Comparison of ENCODE assay signal across 9 mouse cellular contexts in the genomic region with DNA sequence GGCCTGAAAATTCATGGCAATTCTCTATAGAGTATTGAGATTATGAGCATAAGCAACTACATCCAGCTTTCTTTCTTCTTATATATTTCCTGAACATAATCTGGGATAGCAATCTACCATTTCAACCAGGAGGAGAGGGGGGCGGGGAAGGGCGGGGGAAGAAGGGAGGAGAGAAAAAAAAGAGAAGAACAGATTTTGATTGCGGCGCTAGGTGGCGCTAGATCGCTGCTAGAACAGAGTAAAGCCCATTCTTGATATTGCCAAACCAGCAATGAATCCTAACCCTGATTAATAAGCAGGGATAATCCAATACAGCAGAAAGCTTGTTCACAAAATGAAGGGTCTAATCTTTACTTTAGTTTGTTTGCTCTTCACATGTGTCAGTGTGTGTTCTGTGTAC. TPM values are rescaled to one million over a fixed set of nuclear protein-coding genes. Genes with fewer than 3 reads are reported as not detected.
DNase-seq lines count a peak whose midpoint lies in the region; ATAC-seq and TF ChIP-seq lines count a peak whose summit lies in the region.
"Had no signal": no experiment of that assay in that cellular context is flagged by ENCODE, and none has a peak within 500 bp of the region (broad histone marks: within the 10 kb centered on the region; RNA-seq: fewer than 3 reads in every experiment).

No protein-coding gene starts in this region.

- DNase-seq in CD4-positive, CD25-positive, alpha-beta regulatory T cell, adult 2 months (ENCODE audit: low read depth, low spot score) = peak; percentile 63
- DNase-seq in urinary bladder, postnatal 25 days (ENCODE audit: low spot score) = peak; percentile 36
- no peak for DNase-seq in urinary bladder, adult 18-20 months (ENCODE audit: low spot score in 2 of 2)
- DNase-seq in fibroblast of lung, adult 2 months (ENCODE audit: low read depth) = peak; percentile 43
- peak; percentile 87 for DNase-seq in right cerebral cortex, postnatal 4 days

- no peaks in the 10 kb centered on the region for H3K36me3 ChIP-seq in intestine, postnatal 0 days (ENCODE audit: control insufficient read depth, insufficient read depth)

- no peak overlapping the region for H3K9ac ChIP-seq in intestine, postnatal 0 days (ENCODE audit: low read depth, low read length)

- H3K4me3 ChIP-seq in intestine, postnatal 0 days (ENCODE audit: low read depth, low read length) = no peak overlapping the region

- H3K4me1 ChIP-seq in intestine, postnatal 0 days (replicated peaks; ENCODE audit: control insufficient read depth, insufficient read depth, low read length) = no peaks in the 10 kb centered on the region

- H3K27ac ChIP-seq in intestine, postnatal 0 days (ENCODE audit: low read depth, low read length) = no peak overlapping the region

- no peak for ATAC-seq in CD4-positive, CD25-positive, alpha-beta regulatory T cell, adult 4 months
- ATAC-seq in intestine, postnatal 0 days = no peak
- ATAC-seq in megakaryocyte progenitor cell, adult 5-6 weeks (replicated peaks; ENCODE audit: poor library complexity) = peak; percentile 74

- peaks cover 13% of the 10 kb centered on the region for H3K27me3 ChIP-seq in intestine, postnatal 0 days (replicated peaks; ENCODE audit: control insufficient read depth, insufficient read depth, low read length)

- no peaks in the 10 kb centered on the region for H3K9me3 ChIP-seq in intestine, postnatal 0 days (ENCODE audit: control insufficient read depth)
- H3K9me3 ChIP-seq: megakaryocyte, embryonic 14.5 days had no signal

- H3K4me2 ChIP-seq in intestine, postnatal 0 days (replicated peaks; ENCODE audit: low read depth) = peak overlapping the region; percentile 33

- WGBS in intestine, postnatal 0 days = under 1% methylated on average over 6 of the region's 6 CpGs

- peak; percentile 78 for TF ChIP-seq CTCF in intestine, postnatal 0 days (IDR thresholded peaks at IDR 0.05; ENCODE audit: low read depth)

RNA-seq across cellular contexts. Expression of gene Pcnx2, which starts 0.8 kb away (rescaled TPM):
- polyA plus RNA-seq in CD4-positive, CD25-positive, alpha-beta regulatory T cell, adult 4 months (2017; shearing (Covaris generic)) = under 1 TPM; 0.13 to 0.22 TPM
- polyA plus RNA-seq in intestine, postnatal 0 days (2015; fragmentation: Nextera tagmentation; extraction: Ambion mirVana) = 0.04 and 0.29 TPM in 2 replicates
- total RNA-seq in megakaryocyte progenitor cell, adult 5-6 weeks (2015) = not detected in 2 replicates
- total RNA-seq in megakaryocyte progenitor cell, adult 5-6 weeks (2017) = 0.03 TPM in 1 of 2 replicates, not detected in the other

RNA-seq across cellular contexts. Expression of gene Map3k21, which starts 11.4 kb away (rescaled TPM):
- polyA plus RNA-seq in CD4-positive, CD25-positive, alpha-beta regulatory T cell, adult 4 months (2017; shearing (Covaris generic)) = not detected
- 4.5 and 5.1 TPM in 2 replicates for polyA plus RNA-seq in intestine, postnatal 0 days (2015; fragmentation: Nextera tagmentation; extraction: Ambion mirVana)
- not detected in 2 replicates for total RNA-seq in megakaryocyte progenitor cell, adult 5-6 weeks (2015)
- total RNA-seq in megakaryocyte progenitor cell, adult 5-6 weeks (2017) = not detected in 2 replicates

Comparison
In these comparisons a context has a peak if more than half of its experiments do, and no peak if none do; other contexts are left out.
1. DNase-seq: peak in CD4-positive, CD25-positive, alpha-beta regulatory T cell, adult 2 months (single experiment), urinary bladder, postnatal 25 days (single experiment), fibroblast of lung, adult 2 months (single experiment) and right cerebral cortex, postnatal 4 days (single experiment); none in urinary bladder, adult 18-20 months (0 of 2).